Mouse (Mus musculus) intestine, embryonic 15.5 days (tissue): ENCODE results near the gene Tecpr1. TPM values are rescaled to one million over a fixed set of nuclear protein-coding genes. Genes with fewer than 3 reads are reported as not detected.

ENCODE experiments used
- ATAC-seq: fragments of 200-750 bp; cut with Nextera tagmentation; 2 replicates; pipeline ENCODE4 v1.8.0; 2017; ENCODE audit warnings: moderate TSS enrichment, moderate library complexity
- H3K27ac ChIP-seq: fragments of 300-500 bp; sonication (generic); 2 replicates; pipeline ENCODE4 v1.5.1; 2015; ENCODE audit warnings: mild to moderate bottlenecking, inconsistent platforms
- H3K27me3 ChIP-seq: fragments of 300-500 bp; sonication (generic); replicated peaks from 2 replicates; pipeline ENCODE4 v1.6.1; 2015; ENCODE audit warnings: inconsistent platforms
- H3K36me3 ChIP-seq: fragments of 300-500 bp; sonication (generic); 2 replicates; pipeline ENCODE4 v1.6.1; 2015; ENCODE audit warnings: inconsistent platforms
- H3K4me1 ChIP-seq: fragments of 300-500 bp; sonication (generic); replicated peaks from 2 replicates; pipeline ENCODE4 v1.6.1; 2015; ENCODE audit warnings: inconsistent platforms
- H3K4me2 ChIP-seq: fragments of 300-500 bp; sonication (generic); replicated peaks from 2 replicates; pipeline ENCODE4 v1.6.1; 2015; ENCODE audit warnings: mild to moderate bottlenecking, inconsistent platforms
- H3K4me3 ChIP-seq: fragments of 300-500 bp; sonication (generic); replicated peaks from 2 replicates; pipeline ENCODE4 v1.5.1; 2015; ENCODE audit warnings: inconsistent platforms
- H3K9ac ChIP-seq: fragments of 300-500 bp; sonication (generic); 2 replicates; pipeline ENCODE4 v1.6.1; 2015; ENCODE audit warnings: inconsistent platforms
- H3K9me3 ChIP-seq: fragments of 300-500 bp; sonication (generic); 2 replicates; pipeline ENCODE4 v1.6.1; 2016; ENCODE audit warnings: inconsistent platforms
- WGBS: fragments of 180-500 bp; shearing (Covaris S2); methylation state at CpG from one replicate; pipeline ENCODE4 v1.1.7; 2015; 5-methylcytosine and 5-hydroxymethylcytosine counted together
- polyA plus RNA-seq: library from polyadenylated mRNA; unstranded; fragments of >200 nt; fragmentation: Nextera tagmentation; extraction: Ambion mirVana; gene quantifications from 2 replicates; pipeline ENCODE4 v1.2.1, GENCODE M21; 2015

Gene Tecpr1
- 17.3 and 19.9 TPM in 2 replicates for polyA plus RNA-seq

DNA sequence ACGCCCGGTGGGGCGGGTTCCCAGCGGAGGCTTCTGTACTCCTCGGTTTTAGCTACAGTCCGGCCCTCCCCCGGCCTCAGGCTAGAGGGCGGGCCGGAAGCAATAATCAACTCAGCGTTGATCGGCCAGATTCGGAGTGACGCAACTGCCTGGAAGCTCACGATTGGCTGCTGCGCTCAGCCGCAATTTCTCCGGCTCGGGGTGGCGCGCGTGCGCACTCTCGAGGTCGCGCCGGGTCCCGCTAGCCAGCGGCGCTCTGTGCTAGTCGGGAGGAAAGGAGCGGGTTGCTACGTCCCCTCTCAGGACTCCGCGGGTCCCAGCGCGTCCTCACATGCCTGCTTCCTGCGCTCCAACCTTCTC is at the start of gene Tecpr1:
Tecpr1 (minus strand) TSS at position 113 of the 360 bp plus-strand sequence.
- Histone ChIP-seq H3K9ac (peak within 1 kb of the TSS; percentile 79), H3K27ac (peak within 1 kb of the TSS; percentile 66), H3K27me3 (no peaks in the 10 kb centered on the region), H3K4me2 (peak within 1 kb of the TSS; percentile 85), H3K4me1 (peaks cover 12% of the 10 kb centered on the region; the same call in 1 of the 2 replicates), H3K4me3 (peak within 1 kb of the TSS; percentile 78), H3K36me3 (no peaks in the 10 kb centered on the region), H3K9me3 (no peaks in the 10 kb centered on the region)
- ATAC-seq: peak; percentile 99
- under 1% methylated on average over 37 of the region's 37 CpGs for whole genome bisulfite sequencing

DNA sequence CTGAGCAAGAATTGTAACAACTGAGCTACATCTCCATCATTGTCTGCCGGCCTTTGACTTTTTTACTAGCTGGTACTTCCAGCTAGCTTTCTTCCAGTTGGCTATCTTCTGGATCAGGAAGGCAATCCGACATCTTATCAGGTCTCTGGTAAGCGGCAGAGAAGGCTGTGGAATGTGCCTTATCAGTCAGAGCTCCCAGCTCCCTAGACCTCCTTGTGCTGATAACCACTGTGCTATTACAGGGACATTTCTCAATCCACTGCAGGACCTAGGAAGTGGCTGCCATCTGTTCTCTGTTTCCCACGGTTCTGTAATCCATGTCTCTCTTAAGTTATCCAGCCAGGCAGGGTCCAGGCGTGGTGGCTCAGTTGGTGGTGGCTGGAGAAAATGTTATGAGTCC is 48.4 kb upstream of the Tecpr1 start:
- Histone ChIP-seq H3K27me3 (no peaks in the 10 kb centered on the region), H3K4me3 (no peak overlapping the region), H3K36me3 (peaks cover 10% of the 10 kb centered on the region), H3K9ac (no peak overlapping the region), H3K27ac (no peak overlapping the region), H3K4me1 (no peaks in the 10 kb centered on the region), H3K9me3 (no peaks in the 10 kb centered on the region), H3K4me2 (no peak overlapping the region)
- WGBS: 27% methylated on average over 5 of the region's 5 CpGs
- peak; percentile 77 for ATAC-seq

- no peaks in the 10 kb centered on the region for H3K9me3 ChIP-seq
- no peak overlapping the region for H3K9ac ChIP-seq
- no peaks in the 10 kb centered on the region for H3K27me3 ChIP-seq
- no peak overlapping the region for H3K27ac ChIP-seq
- no peaks in the 10 kb centered on the region for H3K4me1 ChIP-seq
- no peak overlapping the region for H3K4me3 ChIP-seq
- H3K4me2 ChIP-seq: no peak overlapping the region
- no peak for ATAC-seq
- WGBS: 77% methylated on average over 3 of the region's 3 CpGs
- H3K36me3 ChIP-seq: peaks cover 10% of the 10 kb centered on the region
Observed at GRCm38 (mm10) chr5:144271118-144271517, 47.7 kb upstream of the Tecpr1 start.

- H3K9me3 ChIP-seq: no peaks in the 10 kb centered on the region
- H3K27ac ChIP-seq: no peak overlapping the region
- 89% methylated on average over 8 of the region's 8 CpGs for WGBS
- no peaks in the 10 kb centered on the region for H3K4me1 ChIP-seq
- H3K4me3 ChIP-seq: no peak overlapping the region
- H3K27me3 ChIP-seq: no peaks in the 10 kb centered on the region
- no peak overlapping the region for H3K9ac ChIP-seq
- ATAC-seq: no peak
- no peak overlapping the region for H3K4me2 ChIP-seq
- peaks cover 10% of the 10 kb centered on the region for H3K36me3 ChIP-seq
Observed at GRCm38 (mm10) chr5:144270420-144270819, 47.0 kb upstream of the Tecpr1 start.

DNA sequence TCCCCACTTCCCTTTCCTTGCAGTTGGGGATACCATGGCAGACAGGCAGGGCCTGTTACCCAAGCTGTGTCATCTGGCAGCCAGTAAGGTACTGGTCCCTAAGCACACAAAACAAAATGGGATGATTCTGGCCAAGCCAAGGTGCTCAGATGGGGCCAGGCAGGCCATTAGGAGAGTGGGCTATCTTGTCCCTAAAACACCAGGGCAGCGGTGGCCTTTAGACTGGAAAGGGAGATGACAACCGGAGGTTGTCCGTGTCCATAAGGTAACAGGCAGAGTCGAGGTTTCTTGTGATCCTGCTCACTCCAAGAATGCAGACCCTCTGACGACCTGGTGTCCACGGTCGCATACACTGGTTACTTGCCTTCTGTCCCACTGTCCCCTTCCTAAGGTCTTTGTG is 46.5 kb upstream of the Tecpr1 start:
- no peak for ATAC-seq
- H3K9ac ChIP-seq: no peak overlapping the region
- no peak overlapping the region for H3K4me3 ChIP-seq
- 91% methylated on average over 7 of the region's 7 CpGs for WGBS
- 0 out of 2 replicates have a peak overlapping the region, but pooled peaks have one; percentile 9 for H3K27ac ChIP-seq
- H3K9me3 ChIP-seq: no peaks in the 10 kb centered on the region
- no peaks in the 10 kb centered on the region for H3K4me1 ChIP-seq
- no peaks in the 10 kb centered on the region for H3K27me3 ChIP-seq
- H3K4me2 ChIP-seq: no peak overlapping the region
- H3K36me3 ChIP-seq: peaks cover 11% of the 10 kb centered on the region

GRCm38 (mm10) chr5:144267535-144268241 is 44.3 kb upstream of the Tecpr1 start:
- WGBS: 72% methylated on average over 8 of the region's 8 CpGs
- no peak overlapping the region for H3K4me2 ChIP-seq
- no peaks in the 10 kb centered on the region for H3K27me3 ChIP-seq
- H3K27ac ChIP-seq: no peak overlapping the region
- no peak overlapping the region for H3K4me3 ChIP-seq
- H3K9me3 ChIP-seq: no peaks in the 10 kb centered on the region
- H3K9ac ChIP-seq: no peak overlapping the region
- no peaks in the 10 kb centered on the region for H3K4me1 ChIP-seq
- ATAC-seq: no peak
- H3K36me3 ChIP-seq: peaks cover 17% of the 10 kb centered on the region

- 86% methylated on average over 13 of the region's 13 CpGs for WGBS
- H3K4me3 ChIP-seq: no peak overlapping the region
Observed at GRCm38 (mm10) chr5:144263496-144263895, 40.1 kb upstream of the Tecpr1 start.

GRCm38 (mm10) chr5:144263082-144263481 is 39.7 kb upstream of the Tecpr1 start:
- WGBS: 77% methylated on average over 9 of the region's 9 CpGs
- Histone ChIP-seq H3K27me3 (no peaks in the 10 kb centered on the region), H3K4me2 (no peak overlapping the region), H3K36me3 (peaks cover 8% of the 10 kb centered on the region), H3K9ac (no peak overlapping the region), H3K4me1 (peaks cover 17% of the 10 kb centered on the region), H3K9me3 (no peaks in the 10 kb centered on the region), H3K27ac (no peak overlapping the region), H3K4me3 (no peak overlapping the region)
- ATAC-seq: no peak

More at GRCm38 (mm10) chr5:144263496-144263895, 40.1 kb upstream of the Tecpr1 start:
- no peak overlapping the region for H3K4me2 ChIP-seq
- H3K36me3 ChIP-seq: peaks cover 8% of the 10 kb centered on the region
- ATAC-seq: no peak
- H3K27me3 ChIP-seq: no peaks in the 10 kb centered on the region
- H3K4me1 ChIP-seq: peaks cover 13% of the 10 kb centered on the region
- no peak overlapping the region for H3K27ac ChIP-seq
- H3K9ac ChIP-seq: no peak overlapping the region
- H3K9me3 ChIP-seq: no peaks in the 10 kb centered on the region

- no peak overlapping the region for H3K27ac ChIP-seq
- H3K36me3 ChIP-seq: peaks cover 8% of the 10 kb centered on the region
- H3K27me3 ChIP-seq: no peaks in the 10 kb centered on the region
- no peak overlapping the region for H3K4me3 ChIP-seq
- peaks cover 29% of the 10 kb centered on the region for H3K4me1 ChIP-seq
- no peak overlapping the region for H3K4me2 ChIP-seq
- no peak overlapping the region for H3K9ac ChIP-seq
- no peaks in the 10 kb centered on the region for H3K9me3 ChIP-seq
- WGBS: 90% methylated on average over 5 of the region's 5 CpGs
- no peak for ATAC-seq
Observed at GRCm38 (mm10) chr5:144261829-144262228, 38.4 kb upstream of the Tecpr1 start.

- Histone ChIP-seq H3K27ac (no peak overlapping the region), H3K9ac (no peak overlapping the region), H3K4me3 (no peak overlapping the region), H3K27me3 (no peaks in the 10 kb centered on the region), H3K4me2 (no peak overlapping the region), H3K36me3 (peaks cover 8% of the 10 kb centered on the region), H3K4me1 (peaks cover 32% of the 10 kb centered on the region), H3K9me3 (no peaks in the 10 kb centered on the region)
- no peak for ATAC-seq
- 84% methylated on average over 9 of the region's 9 CpGs for WGBS
Observed at GRCm38 (mm10) chr5:144261309-144261708, 37.9 kb upstream of the Tecpr1 start.

GRCm38 (mm10) chr5:144260464-144260863 is 37.0 kb upstream of the Tecpr1 start:
- H3K4me3 ChIP-seq: no peak overlapping the region
- H3K9ac ChIP-seq: no peak overlapping the region
- WGBS: 84% methylated on average over 8 of the region's 8 CpGs
- H3K4me2 ChIP-seq: no peak overlapping the region
- no peak overlapping the region for H3K27ac ChIP-seq
- peaks cover 32% of the 10 kb centered on the region for H3K4me1 ChIP-seq
- peaks cover 8% of the 10 kb centered on the region for H3K36me3 ChIP-seq
- H3K9me3 ChIP-seq: no peaks in the 10 kb centered on the region
- no peak for ATAC-seq
- no peaks in the 10 kb centered on the region for H3K27me3 ChIP-seq

DNA sequence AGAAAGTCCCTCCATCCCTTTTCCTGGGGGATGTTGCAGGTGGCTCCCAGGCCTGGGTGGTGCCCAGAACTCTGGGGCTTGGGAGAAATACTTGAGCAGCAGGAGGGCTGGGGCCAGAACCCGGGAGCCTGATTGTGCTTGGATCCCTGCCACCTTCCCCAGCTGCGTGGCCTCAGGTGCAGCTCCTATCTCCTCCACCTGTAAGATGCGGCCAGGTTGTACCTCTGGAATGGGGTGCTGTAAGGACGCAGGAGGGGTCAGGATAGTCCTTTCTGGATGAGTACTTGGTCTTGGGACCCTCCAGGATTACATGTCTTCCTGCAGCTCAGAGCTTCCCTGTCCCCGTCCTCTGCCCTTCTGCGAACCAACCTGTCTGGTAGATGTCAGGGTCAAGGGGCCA is 35.8 kb upstream of the Tecpr1 start:
- H3K9me3 ChIP-seq: no peaks in the 10 kb centered on the region
- H3K27ac ChIP-seq: no peak overlapping the region
- no peak overlapping the region for H3K4me3 ChIP-seq
- peaks cover 35% of the 10 kb centered on the region for H3K4me1 ChIP-seq
- no peaks in the 10 kb centered on the region; the same call in 1 of the 2 replicates for H3K36me3 ChIP-seq
- ATAC-seq: no peak
- H3K27me3 ChIP-seq: no peaks in the 10 kb centered on the region
- peak overlapping the region; percentile 73; the same call in 1 of the 2 replicates for H3K4me2 ChIP-seq
- WGBS: 68% methylated on average over 6 of the region's 6 CpGs
- H3K9ac ChIP-seq: no peak overlapping the region

DNA sequence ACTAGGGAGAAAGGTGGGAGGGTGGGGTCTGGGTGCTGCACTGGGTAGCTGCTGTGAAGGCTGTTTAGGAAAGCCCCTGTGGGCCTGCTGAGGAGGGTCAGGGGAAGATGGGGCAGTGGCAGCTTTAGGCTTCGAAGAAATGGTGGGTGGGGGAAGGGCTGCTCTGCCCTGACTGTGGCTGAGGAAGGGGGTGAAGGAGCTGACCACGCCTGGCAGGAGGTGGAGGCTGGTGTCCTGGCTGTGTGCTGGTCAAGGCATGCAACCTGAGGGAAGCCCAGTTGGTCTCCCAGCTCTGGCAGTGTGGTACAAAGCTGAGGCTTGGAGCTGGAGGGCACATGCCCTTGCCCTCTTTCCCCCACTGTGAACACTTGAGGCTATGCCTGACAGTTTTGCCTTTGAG is 35.3 kb upstream of the Tecpr1 start:
- H3K4me3 ChIP-seq: peak overlapping the region; percentile 6; the same call in 1 of the 2 replicates
- WGBS: 24% methylated on average over 2 of the region's 2 CpGs
- no peak for ATAC-seq
- H3K27ac ChIP-seq: no peak overlapping the region
- peak overlapping the region; percentile 73 for H3K4me2 ChIP-seq
- no peaks in the 10 kb centered on the region for H3K9me3 ChIP-seq
- no peaks in the 10 kb centered on the region for H3K27me3 ChIP-seq
- H3K9ac ChIP-seq: peak overlapping the region; percentile 30
- H3K4me1 ChIP-seq: peaks cover 37% of the 10 kb centered on the region
- no peaks in the 10 kb centered on the region for H3K36me3 ChIP-seq
